Comparison of ENCODE assay signal across 11 mouse cellular contexts in the genomic region with DNA sequence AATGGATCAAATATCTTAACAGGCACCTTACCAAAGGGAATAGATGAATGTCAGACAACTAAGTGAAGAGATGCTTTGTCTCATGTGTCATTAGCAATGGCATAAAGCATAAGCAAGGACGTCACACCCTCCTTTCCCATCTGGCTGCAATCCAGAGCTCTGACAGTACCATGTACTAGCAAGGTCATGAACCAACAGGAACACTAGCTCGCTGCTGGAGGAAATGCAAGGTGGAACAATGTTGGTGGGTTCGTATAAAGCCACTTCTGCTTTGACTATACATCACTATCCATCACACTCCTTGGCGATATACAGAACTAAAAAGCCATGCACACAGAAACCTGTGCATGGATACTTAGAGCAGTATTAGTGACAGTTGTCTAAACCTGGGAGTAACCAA. TPM values are rescaled to one million over a fixed set of nuclear protein-coding genes. Genes with fewer than 3 reads are reported as not detected.
"Had no signal": no experiment of that assay in that cellular context is flagged by ENCODE, and none has a peak within 500 bp of the region (broad histone marks: within the 10 kb centered on the region; RNA-seq: fewer than 3 reads in every experiment).

No protein-coding gene starts in this region.

- DNase-seq: kidney, adult 18-20 months; kidney, postnatal 10 days; lung, embryonic 14.5 days; lung, postnatal 10 days; midbrain, embryonic 14.5 days; thymus, adult 18-20 months; thymus, postnatal 25 days had no signal

- ATAC-seq: liver, embryonic 12.5 days had no signal

RNA-seq across cellular contexts. Expression of a gene that starts 43.8 kb away (rescaled TPM):
- total RNA-seq: layer of hippocampus, postnatal 25 days; left cerebral cortex, adult 2 months; left cerebral cortex, postnatal 25 days had no signal
